Mouse (Mus musculus) spleen, adult 2 months (tissue): ENCODE data around the gene Plscr1. TPM values are rescaled to one million over a fixed set of nuclear protein-coding genes. Genes with fewer than 3 reads are reported as not detected.

Experiments
- DNase-seq, 2 experiments: peaks; one replicate each; pipeline versions ENCODE4 v3.0.0 to v3.0.0-alpha.2; 2012 to 2021; ENCODE audit warnings: low spot score in 2 of 2, low read depth in 1 of 2
- H3K27ac ChIP-seq: fragments of 200-500 bp; 2 replicates; pipeline ENCODE4 v1.5.1; 2012; ENCODE audit warnings: low read length, inconsistent platforms; ENCODE audit not compliant: insufficient read depth
- H3K27me3 ChIP-seq: fragments of 200-500 bp; 2 replicates; pipeline ENCODE4 v1.6.1; 2012; ENCODE audit warnings: mild to moderate bottlenecking, moderate library complexity, low read length, inconsistent platforms; ENCODE audit not compliant: control insufficient read depth, insufficient read depth
- H3K36me3 ChIP-seq: fragments of 200-500 bp; 2 replicates; pipeline ENCODE4 v1.6.1; 2012; ENCODE audit warnings: mild to moderate bottlenecking, low read length, inconsistent platforms; ENCODE audit not compliant: control insufficient read depth, insufficient read depth
- H3K4me1 ChIP-seq: fragments of 200-500 bp; 2 replicates; pipeline ENCODE4 v1.6.1; 2011; ENCODE audit warnings: inconsistent platforms; ENCODE audit not compliant: control insufficient read depth, insufficient read depth, insufficient read length
- H3K4me3 ChIP-seq: fragments of 200-500 bp; 2 replicates; pipeline ENCODE4 v1.5.1; 2011; ENCODE audit warnings: mild to moderate bottlenecking, inconsistent platforms; ENCODE audit not compliant: insufficient read depth, insufficient read length; ENCODE audit errors: extremely low read depth
- CTCF ChIP-seq: fragments of 200-500 bp; IDR thresholded peaks from 2 replicates; pipeline ENCODE4 v1.5.1; 2011; ENCODE audit warnings: mild to moderate bottlenecking, inconsistent platforms; ENCODE audit not compliant: insufficient read depth, insufficient read length, insufficient replicate concordance; ENCODE audit errors: extremely low read depth
- POLR2A ChIP-seq: fragments of 200-500 bp; IDR thresholded peaks from 2 replicates; pipeline ENCODE4 v1.6.1; 2011; ENCODE audit warnings: low read depth, low read length, inconsistent platforms
- WGBS: fragments of 180-500 bp; shearing (Covaris S2); methylation state at CpG from one replicate; pipeline ENCODE4 v1.1.7; 2018; 5-methylcytosine and 5-hydroxymethylcytosine counted together
- polyA plus RNA-seq: library from polyadenylated mRNA; depleted of rRNA; stranded (reverse); fragments of >200 nt; gene quantifications from 2 replicates; pipeline ENCODE4 v1.2.3, GENCODE M21; 2012

Plscr1 gene
- polyA plus RNA-seq, 1 experiment = 3.6 TPM

DNA sequence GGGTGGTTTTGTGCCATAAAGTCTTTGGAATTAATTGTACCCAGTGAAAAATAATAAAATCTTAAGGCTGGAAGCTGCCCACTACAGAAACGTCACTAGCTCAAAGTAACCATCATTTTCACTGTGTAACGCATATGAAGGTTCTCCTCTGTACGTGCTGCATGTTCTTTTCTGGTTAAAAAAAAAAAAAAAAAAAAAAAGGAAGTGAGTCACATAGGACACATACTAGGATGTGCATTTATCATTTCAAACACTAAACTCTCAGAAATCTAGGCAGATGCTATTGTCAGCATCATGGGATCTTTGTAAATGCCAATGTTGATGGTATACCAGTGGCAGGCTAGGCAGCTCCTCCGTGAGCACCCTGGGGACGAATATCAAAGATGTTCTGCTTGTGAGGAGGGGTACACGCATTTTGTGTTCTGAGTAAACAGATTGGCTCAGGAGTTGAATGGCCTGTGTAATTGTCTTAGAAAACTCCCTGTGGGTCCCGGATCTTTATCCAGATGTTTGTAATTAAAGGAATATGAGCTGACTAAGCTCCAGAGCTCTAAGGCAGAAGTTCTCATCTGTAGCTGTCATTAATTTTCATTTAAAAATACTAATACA, 33.1 kb downstream of the Plscr1 start:
- H3K4me1 ChIP-seq = no peaks in the 10 kb centered on the region

DNA sequence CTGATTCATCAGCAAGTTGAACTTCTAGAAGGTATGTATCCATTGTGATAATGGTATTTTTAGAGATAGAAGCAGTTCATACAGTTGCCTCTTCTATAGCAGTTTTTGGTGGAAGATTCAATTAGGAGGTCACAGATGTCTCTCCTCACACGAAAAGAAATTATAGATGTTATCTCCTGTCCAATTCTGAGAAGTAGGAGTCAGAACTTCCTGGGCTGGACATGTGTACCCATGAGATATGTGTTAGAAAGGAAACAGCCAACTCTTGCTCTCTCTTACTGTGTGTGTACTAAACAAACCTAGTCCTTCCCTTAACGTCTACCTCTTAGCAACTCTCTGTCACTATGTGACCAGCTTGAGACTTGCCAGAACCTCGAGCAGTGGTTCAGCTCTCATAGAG, 40.1 kb downstream of the Plscr1 start:
- H3K4me3 ChIP-seq = no peak overlapping the region
- no peaks in the 10 kb centered on the region for H3K27me3 ChIP-seq
- 13% methylated on average over 3 of the region's 3 CpGs for WGBS
- no peak for DNase-seq
- TF ChIP-seq POLR2A = no peak
- TF ChIP-seq CTCF = no peak
- H3K27ac ChIP-seq = no peak overlapping the region
- no peaks in the 10 kb centered on the region for H3K4me1 ChIP-seq
- H3K36me3 ChIP-seq = no peaks in the 10 kb centered on the region

More for the DNA sequence above, 33.1 kb downstream of the Plscr1 start:
- Histone ChIP-seq H3K36me3 (no peaks in the 10 kb centered on the region), H3K27ac (no peak overlapping the region), H3K27me3 (no peaks in the 10 kb centered on the region), H3K4me3 (no peak overlapping the region)
- DNase-seq = no peak
- WGBS = 74% methylated on average over 7 of the region's 7 CpGs
- TF ChIP-seq POLR2A (no peak), CTCF (no peak)

DNA sequence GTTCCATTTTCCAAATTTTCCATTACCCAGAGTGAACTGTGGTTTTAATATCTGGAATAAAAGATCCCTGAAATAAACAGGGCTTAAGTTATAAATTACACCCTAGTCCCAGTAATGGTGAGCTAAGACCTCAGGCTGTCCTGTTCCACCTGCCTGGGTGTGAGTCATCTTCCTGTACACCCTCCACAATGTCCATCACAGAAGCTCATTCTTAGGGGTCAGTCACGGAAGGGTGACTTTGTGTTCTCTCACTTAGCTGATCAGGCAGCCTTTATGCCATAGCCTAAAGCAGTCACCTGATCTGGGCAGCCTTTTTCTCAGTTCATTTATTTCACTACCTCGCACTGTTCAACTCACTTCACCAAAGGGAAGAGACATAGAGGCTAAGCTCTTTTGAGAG, 42.6 kb downstream of the Plscr1 start:
- Histone ChIP-seq H3K27ac (no peak overlapping the region), H3K36me3 (no peaks in the 10 kb centered on the region), H3K4me3 (no peak overlapping the region), H3K27me3 (no peaks in the 10 kb centered on the region), H3K4me1 (no peaks in the 10 kb centered on the region)
- no peak for TF ChIP-seq POLR2A
- DNase-seq = no peak
- 74% methylated on average over 2 of the region's 2 CpGs for WGBS

DNA sequence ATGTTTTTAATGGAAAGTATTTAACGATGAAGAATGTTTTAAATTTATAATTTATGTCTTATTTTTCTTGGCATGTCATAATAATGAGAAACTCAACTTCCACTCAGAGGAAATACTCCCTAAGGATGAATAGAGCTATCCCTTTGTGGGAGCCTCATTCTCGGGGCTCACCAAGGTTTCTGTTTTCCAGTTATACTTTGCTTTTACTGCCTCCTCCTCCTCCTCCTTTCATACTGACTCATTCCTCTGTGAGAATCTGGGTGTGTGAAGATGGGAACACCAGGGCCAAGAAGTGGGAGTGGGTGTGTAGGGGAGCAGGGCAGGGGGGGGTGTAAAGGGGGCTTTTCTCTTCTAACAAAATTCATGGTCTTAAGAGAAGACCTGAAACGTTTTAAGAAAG, 43.4 kb downstream of the Plscr1 start:
- H3K4me1 ChIP-seq = no peaks in the 10 kb centered on the region
- no peak for DNase-seq
- H3K27ac ChIP-seq = no peak overlapping the region
- H3K27me3 ChIP-seq = no peaks in the 10 kb centered on the region
- no peak for TF ChIP-seq CTCF
- no peak for TF ChIP-seq POLR2A
- H3K36me3 ChIP-seq = no peaks in the 10 kb centered on the region
- H3K4me3 ChIP-seq = no peak overlapping the region
- 76% methylated on average over 3 of the region's 3 CpGs for WGBS

DNA sequence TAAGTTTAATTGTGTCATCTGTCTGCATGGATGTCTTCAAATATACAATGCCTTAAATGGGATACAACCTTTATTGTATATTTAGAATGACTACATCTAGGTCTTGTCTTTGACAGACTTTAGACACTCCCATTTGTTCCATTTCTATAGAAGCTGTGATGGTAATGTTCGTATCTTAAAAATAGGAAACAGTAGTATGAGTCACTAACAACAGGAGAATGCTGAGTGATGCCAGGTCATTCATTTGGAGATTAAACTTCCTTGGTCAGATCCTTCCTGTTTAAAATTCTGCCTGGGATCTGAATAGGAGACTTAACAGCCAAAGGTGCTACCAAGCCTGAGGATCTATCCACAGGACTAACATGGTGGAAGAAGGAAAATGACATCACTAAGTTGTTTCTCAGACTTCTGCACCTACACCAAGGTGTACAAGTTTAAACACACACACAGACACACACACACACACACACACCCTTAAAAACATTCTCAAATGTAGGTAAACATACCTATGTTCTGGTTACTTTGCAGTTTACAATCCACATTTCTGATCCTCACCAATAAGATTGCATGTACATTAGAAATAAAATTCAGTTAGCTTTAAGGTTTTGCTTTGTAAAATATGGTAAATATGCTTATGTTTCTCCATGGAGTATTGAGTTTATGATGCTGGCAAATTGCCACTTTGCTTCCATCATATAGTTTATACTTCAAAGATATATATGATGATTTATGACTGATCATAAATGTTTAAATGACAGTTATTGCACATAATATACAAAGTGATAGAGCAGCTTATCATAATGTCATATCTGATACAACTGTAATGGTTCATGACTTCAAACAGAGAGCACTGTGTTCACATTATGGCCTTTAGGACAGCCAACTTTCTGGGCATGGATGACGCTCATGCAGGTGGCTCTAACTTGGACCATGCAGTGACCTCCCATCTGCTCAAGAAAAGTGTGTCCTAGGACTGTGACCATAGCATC, 44.3 kb downstream of the Plscr1 start:
- Histone ChIP-seq H3K4me3 (no peak overlapping the region), H3K36me3 (no peaks in the 10 kb centered on the region), H3K27me3 (no peaks in the 10 kb centered on the region), H3K4me1 (no peaks in the 10 kb centered on the region), H3K27ac (no peak overlapping the region)
- no peak for TF ChIP-seq POLR2A
- no peak for TF ChIP-seq CTCF
- 88% methylated on average over 2 of the region's 2 CpGs for WGBS
- DNase-seq = no peak

DNA sequence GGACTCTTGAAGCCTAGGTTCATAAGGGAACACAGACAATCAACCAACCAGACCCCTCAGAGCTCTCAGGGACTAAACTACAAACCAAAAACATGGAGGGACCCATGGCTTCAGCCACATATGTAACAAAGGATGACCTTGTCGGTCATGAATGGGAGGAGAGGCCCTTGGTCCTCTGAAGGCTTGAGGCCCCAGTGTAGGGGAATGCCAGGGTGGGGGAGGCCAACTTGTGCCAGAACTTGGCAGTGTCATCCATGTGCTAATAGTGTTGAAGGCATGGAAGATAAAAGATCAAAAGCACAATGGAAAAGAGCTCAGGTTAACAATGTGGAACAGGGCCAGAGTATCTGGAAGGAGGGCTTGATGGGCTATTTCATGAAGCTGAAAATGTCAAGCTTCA, 48.7 kb downstream of the Plscr1 start:
- WGBS = 93% methylated on average over 1 of the region's 1 CpGs
- H3K4me1 ChIP-seq = no peaks in the 10 kb centered on the region
- H3K27me3 ChIP-seq = no peaks in the 10 kb centered on the region
- no peak overlapping the region for H3K27ac ChIP-seq
- H3K36me3 ChIP-seq = no peaks in the 10 kb centered on the region
- H3K4me3 ChIP-seq = no peak overlapping the region
- no peak for DNase-seq
- TF ChIP-seq POLR2A (no peak), CTCF (no peak)

DNA sequence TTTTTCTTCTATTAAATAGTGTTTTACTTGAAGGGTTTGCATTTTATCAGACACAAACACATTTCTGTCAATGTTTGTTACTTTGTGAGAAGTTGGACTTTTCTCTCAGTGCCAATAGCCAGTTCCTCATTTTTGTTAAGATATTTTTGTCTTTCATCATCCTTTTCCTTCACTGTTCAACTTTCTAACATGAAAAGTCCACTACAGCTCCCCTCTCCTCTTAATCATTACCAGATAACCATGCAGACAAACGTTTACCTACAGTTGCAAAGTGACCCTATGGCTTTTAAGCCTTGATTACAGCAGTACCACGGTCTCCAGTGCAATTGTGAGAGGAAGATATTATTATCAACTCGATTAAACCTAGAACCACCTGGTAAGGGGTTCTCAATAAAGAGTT, 51.7 kb downstream of the Plscr1 start:
- no peaks in the 10 kb centered on the region for H3K27me3 ChIP-seq
- 55% methylated on average over 3 of the region's 3 CpGs for WGBS
- DNase-seq = no peak
- H3K36me3 ChIP-seq = no peaks in the 10 kb centered on the region
- H3K27ac ChIP-seq = no peak overlapping the region
- no peak overlapping the region for H3K4me3 ChIP-seq
- no peaks in the 10 kb centered on the region for H3K4me1 ChIP-seq
- TF ChIP-seq CTCF = no peak
- TF ChIP-seq POLR2A = no peak
